Mouse (Mus musculus): ENCODE data around the gene 9930104L06Rik. TPM values are rescaled to one million over a fixed set of nuclear protein-coding genes. Genes with fewer than 3 reads are reported as not detected.

The 9930104L06Rik gene
- polyA plus RNA-seq, 1 experiment = 5.8 TPM

DNA sequence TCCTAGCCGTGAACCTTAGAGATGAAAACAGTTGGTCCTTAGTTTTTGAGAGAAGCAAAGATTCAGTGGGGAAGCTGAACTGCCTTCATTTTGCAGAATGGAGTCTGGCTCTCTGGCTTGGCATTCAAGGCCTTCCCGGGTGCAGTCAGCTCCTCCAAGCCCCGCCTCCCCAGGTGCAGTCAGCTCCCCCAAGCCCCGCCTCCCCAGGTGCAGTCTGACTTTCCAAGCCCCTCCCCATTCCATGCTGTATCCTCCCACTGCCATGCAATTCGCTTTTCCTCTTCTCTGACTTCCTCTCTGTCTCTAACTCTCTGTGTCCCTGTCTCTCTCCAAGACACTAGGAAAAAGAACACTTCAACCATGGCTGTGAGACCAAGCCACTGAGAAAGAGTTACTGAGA is 41.4 kb downstream of the 9930104L06Rik start:
- TF ChIP-seq POLR2A (IDR thresholded peaks at IDR 0.05; ENCODE audit: borderline replicate concordance, control insufficient read depth, low read depth, low read length) (no peak), CTCF (IDR thresholded peaks at IDR 0.05; ENCODE audit: control insufficient read depth, insufficient read depth, low read length) (no peak)
- Histone ChIP-seq H3K4me1 (ENCODE audit: control insufficient read depth, insufficient read depth, low read length) (no peaks in the 10 kb centered on the region), H3K4me3 (replicated peaks; ENCODE audit: control insufficient read depth, low read depth, low read length) (no peak overlapping the region), H3K27ac (ENCODE audit: control insufficient read depth, insufficient read depth, low read depth, low read length, poor library complexity) (no peak overlapping the region)
- 35% methylated on average over 5 of the region's 5 CpGs for WGBS

DNA sequence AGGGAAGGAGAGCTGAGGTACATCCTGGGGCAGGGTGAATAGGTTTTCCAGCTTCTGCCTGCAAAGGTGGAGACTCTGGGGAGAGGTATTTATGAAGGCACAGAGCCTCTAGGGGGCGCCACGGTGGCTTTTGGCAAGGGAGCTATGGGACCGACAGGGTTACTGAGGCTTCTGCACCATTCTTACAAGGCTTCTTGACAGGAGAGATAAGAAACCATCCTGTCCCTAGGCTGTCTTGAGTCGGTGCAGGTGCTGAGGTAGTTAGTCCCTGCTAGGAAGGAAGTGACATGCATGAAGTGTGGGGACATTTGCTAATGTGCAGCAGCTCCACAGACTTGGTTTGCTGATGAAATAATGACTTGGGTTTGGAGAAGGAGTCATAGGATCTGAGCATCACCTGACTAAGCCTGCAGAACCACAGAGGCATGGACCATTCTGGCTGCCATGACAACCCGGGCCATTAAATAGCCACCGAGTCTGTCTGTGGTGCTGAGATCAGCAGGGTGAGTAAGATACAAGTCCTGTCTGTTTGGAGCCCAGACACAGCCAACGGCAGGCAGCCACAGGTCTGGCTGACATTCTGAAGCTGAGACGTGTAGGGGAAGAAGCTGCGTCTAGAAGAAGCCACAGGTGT is 47.2 kb downstream of the 9930104L06Rik start:
- no peak overlapping the region for H3K4me3 ChIP-seq (replicated peaks; ENCODE audit: control insufficient read depth, low read depth, low read length)
- H3K27ac ChIP-seq (ENCODE audit: control insufficient read depth, insufficient read depth, low read depth, low read length, poor library complexity) = no peak overlapping the region
- no peaks in the 10 kb centered on the region for H3K4me1 ChIP-seq (ENCODE audit: control insufficient read depth, insufficient read depth, low read length)
- 15% methylated on average over 9 of the region's 9 CpGs for WGBS
- TF ChIP-seq CTCF (IDR thresholded peaks at IDR 0.05; ENCODE audit: control insufficient read depth, insufficient read depth, low read length) (peak; percentile 39; the same call in 1 of the 2 replicates), POLR2A (IDR thresholded peaks at IDR 0.05; ENCODE audit: borderline replicate concordance, control insufficient read depth, low read depth, low read length) (no peak)

DNA sequence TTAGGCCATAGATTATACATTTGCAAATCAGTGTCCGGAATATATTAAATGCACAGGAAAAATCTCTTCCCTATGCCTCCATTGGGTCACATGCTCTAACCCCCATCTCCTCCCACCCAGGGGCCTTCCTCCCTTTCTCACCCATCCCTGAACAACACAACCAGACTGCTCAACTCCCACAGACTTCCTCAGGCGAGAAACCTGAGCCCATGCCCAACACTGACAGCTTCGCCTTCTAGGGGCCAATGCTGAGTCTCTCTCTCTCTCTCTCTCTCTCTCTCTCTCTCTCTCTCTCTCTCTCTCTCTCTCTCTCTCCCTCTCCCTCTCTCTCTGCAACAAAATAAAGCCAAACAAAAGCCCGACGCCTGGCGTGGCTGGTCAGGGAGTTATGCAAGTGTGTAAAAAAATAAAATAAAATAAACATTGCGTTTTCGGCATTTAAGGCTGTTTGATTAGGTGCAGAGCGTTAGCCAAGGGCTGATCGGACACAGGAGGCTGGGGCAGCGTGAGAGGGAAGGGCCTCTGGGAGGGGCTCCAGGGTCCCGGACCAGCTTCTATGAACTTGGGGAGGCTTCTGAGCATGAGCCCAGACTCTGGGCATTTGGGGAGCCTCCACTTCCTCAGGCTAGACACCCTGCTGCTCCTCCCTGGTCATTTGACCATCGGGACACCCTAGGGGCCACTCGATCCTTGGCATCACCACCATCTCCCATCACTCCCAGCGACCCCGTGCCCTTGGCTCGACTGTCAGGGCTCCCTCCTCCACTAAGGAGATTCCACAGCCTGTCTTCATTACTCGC is 48.2 kb downstream of the 9930104L06Rik start:
- 18% methylated on average over 18 of the region's 18 CpGs for WGBS
- Histone ChIP-seq H3K27ac (ENCODE audit: control insufficient read depth, insufficient read depth, low read depth, low read length, poor library complexity) (no peak overlapping the region), H3K4me3 (replicated peaks; ENCODE audit: control insufficient read depth, low read depth, low read length) (no peak overlapping the region), H3K4me1 (ENCODE audit: control insufficient read depth, insufficient read depth, low read length) (no peaks in the 10 kb centered on the region)
- TF ChIP-seq POLR2A (IDR thresholded peaks at IDR 0.05; ENCODE audit: borderline replicate concordance, control insufficient read depth, low read depth, low read length) = no peak
- no peak for TF ChIP-seq CTCF (IDR thresholded peaks at IDR 0.05; ENCODE audit: control insufficient read depth, insufficient read depth, low read length)

DNA sequence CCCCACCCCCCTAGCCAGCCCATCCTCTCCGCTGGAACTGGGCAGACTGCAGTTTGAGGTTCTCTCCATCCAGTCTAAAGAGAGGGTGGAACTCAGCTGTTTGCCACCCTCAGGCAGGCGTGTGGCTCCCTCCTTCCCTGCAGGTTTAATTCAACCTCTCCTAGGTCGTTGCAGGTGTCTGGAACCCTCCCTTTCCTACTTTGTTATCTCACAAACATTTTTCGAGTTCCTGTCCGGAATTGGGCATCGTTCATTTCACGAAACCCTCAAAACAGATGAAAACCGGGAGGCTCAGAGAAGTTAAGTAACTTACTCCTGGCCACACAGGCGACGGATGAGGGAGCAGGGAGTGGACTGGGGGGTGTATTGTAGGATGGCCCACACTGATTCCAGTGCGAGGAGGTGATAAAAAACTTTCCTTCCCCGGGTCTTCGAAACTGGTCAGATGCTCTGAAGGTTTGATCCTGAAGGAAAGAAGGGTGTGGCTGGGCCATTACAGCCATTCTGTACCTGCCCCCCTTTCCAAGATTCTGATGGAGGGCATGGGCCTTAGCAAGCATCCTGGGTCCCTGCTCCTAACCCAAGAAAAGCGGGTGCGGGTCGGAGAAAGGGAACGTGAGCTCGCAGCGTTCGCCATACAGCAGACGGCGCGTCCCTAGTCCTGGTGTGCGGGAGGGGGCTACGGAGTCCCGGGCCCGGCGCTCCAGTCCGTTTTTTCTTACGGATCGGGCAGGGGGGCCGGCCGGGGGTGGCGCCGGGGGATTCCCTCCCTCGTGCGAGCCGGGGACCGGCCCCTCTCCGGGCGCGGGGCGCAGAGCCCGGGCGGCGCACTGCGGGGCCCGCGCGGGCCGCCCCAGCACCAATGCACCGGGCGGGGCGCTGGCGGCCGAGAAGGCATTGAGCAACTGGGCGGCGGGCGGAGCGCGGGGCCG is 49.1 kb downstream of the 9930104L06Rik start, which contains the start of gene Rspo1:
TSS of gene Rspo1 (plus strand) at position 760 of the 932 bp plus-strand sequence.
- no peaks in the 10 kb centered on the region for H3K4me1 ChIP-seq (ENCODE audit: control insufficient read depth, insufficient read depth, low read length)
- no peak within 1 kb of the TSS for H3K27ac ChIP-seq (ENCODE audit: control insufficient read depth, insufficient read depth, low read depth, low read length, poor library complexity)
- TF ChIP-seq CTCF (IDR thresholded peaks at IDR 0.05; ENCODE audit: control insufficient read depth, insufficient read depth, low read length) = no peak
- TF ChIP-seq POLR2A (IDR thresholded peaks at IDR 0.05; ENCODE audit: borderline replicate concordance, control insufficient read depth, low read depth, low read length) = no peak
- WGBS = 2% methylated on average over 61 of the region's 62 CpGs
- H3K4me3 ChIP-seq (replicated peaks; ENCODE audit: control insufficient read depth, low read depth, low read length) = no peak within 1 kb of the TSS

DNA sequence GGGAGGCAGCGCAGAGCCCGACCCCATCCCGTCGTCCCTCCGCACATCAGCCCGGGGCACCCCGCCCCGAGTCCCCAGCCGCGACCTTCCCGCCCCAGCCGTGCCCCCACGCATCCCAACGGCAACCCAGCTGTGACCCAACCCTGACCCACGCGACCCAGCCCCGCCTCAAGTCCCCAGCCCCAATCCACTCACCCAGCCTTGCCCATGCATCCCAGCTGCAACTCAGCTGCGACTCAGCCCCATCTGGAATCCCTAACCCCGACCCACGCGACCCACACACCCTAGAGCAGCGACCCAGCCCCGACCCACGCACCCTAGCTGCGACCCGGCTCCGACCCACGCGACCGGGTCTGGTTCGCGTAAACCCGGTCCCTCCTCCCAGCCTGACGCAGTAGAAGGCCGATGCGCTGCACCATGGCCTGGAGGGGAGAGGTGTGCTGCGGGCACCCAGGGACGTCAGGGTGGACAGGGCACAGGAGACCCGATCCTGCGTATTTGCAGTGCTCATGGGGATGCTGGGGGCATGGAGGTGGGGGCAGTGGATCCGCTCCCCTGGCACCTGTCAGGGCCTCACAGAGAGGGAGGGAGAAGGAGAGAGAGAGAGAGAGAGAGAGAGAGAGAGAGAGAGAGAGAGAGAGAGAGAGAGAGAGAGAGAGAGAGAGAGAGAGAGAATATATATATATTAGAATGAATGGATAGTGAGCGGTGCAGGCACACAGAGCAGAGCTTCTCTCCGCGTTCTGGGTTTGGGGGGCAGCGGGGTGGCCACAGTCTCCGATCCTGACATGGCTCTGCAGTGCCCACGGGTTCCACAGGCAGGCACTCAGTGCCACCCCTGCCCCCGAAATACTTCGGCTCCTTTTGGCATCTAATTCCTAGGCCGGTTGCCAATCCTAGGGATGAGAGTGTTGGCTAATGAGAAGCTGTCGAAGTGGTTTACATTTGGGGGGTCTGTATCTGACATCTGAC is 50.2 kb downstream of the 9930104L06Rik start:
- Histone ChIP-seq H3K27ac (ENCODE audit: control insufficient read depth, insufficient read depth, low read depth, low read length, poor library complexity) (no peak overlapping the region), H3K4me3 (replicated peaks; ENCODE audit: control insufficient read depth, low read depth, low read length) (no peak overlapping the region), H3K4me1 (ENCODE audit: control insufficient read depth, insufficient read depth, low read length) (no peaks in the 10 kb centered on the region)
- WGBS = 8% methylated on average over 50 of the region's 51 CpGs
- TF ChIP-seq CTCF (IDR thresholded peaks at IDR 0.05; ENCODE audit: control insufficient read depth, insufficient read depth, low read length) (no peak), POLR2A (IDR thresholded peaks at IDR 0.05; ENCODE audit: borderline replicate concordance, control insufficient read depth, low read depth, low read length) (no peak)

DNA sequence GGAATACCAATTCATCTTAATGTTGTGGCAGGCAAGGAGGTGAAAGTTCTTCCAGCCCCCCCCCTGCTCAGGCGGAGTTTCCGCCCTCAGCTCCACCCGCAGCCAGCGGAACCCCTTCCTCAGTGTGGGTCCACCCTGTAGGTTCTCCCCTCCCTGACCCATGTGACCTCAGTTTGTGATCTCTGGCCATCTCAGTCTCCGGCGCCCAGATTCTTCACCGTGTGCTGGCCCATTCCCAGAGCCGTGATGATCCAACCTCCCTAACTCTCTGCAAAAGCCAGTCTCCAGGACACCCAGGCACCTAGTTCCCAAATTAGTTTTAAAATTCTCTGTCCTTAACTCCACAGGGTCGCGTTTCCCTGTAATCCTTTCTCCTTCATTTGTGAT is 50.9 kb downstream of the 9930104L06Rik start:
- no peaks in the 10 kb centered on the region for H3K4me1 ChIP-seq (ENCODE audit: control insufficient read depth, insufficient read depth, low read length)
- H3K27ac ChIP-seq (ENCODE audit: control insufficient read depth, insufficient read depth, low read depth, low read length, poor library complexity) = no peak overlapping the region
- no peak overlapping the region for H3K4me3 ChIP-seq (replicated peaks; ENCODE audit: control insufficient read depth, low read depth, low read length)
- 34% methylated on average over 10 of the region's 10 CpGs for WGBS
- TF ChIP-seq POLR2A (IDR thresholded peaks at IDR 0.05; ENCODE audit: borderline replicate concordance, control insufficient read depth, low read depth, low read length) = no peak
- no peak for TF ChIP-seq CTCF (IDR thresholded peaks at IDR 0.05; ENCODE audit: control insufficient read depth, insufficient read depth, low read length)

DNA sequence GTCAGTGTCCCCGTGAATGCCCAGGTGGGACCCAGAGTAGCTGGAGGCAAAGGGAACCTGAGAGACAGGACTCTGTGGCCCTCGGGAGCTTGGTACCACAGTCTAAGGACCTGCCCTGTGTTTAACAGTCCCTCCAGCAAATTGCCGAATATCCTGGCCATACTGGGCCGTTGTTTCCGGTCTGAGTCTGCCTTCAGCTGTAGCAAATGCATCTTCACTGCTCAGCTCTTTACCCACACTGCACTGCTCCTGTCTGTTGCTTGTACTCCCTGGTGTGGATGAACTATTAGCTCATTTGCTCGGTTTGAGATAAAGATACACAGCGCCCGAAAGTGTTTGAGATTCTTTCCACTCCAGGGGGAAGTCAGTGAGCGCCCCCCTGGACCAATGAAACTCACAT is 51.5 kb downstream of the 9930104L06Rik start:
- no peak for TF ChIP-seq CTCF (IDR thresholded peaks at IDR 0.05; ENCODE audit: control insufficient read depth, insufficient read depth, low read length)
- TF ChIP-seq POLR2A (IDR thresholded peaks at IDR 0.05; ENCODE audit: borderline replicate concordance, control insufficient read depth, low read depth, low read length) = no peak
- Histone ChIP-seq H3K4me1 (ENCODE audit: control insufficient read depth, insufficient read depth, low read length) (no peaks in the 10 kb centered on the region), H3K4me3 (replicated peaks; ENCODE audit: control insufficient read depth, low read depth, low read length) (no peak overlapping the region), H3K27ac (ENCODE audit: control insufficient read depth, insufficient read depth, low read depth, low read length, poor library complexity) (no peak overlapping the region)
- 47% methylated on average over 9 of the region's 9 CpGs for WGBS

All from bone marrow, adult 2 months (tissue).